Mouse (Mus musculus) thymus, postnatal 14 days (tissue): ENCODE measurements around the gene Ndufa4.
"Not testable (repeated sequence)": the region's sequence is repeated elsewhere in the genome, so short reads cannot be mapped to it uniquely, and the experiment has no call there.

Experiments
- DNase-seq: peaks from one replicate; pipeline ENCODE4 v3.0.0; 2021

Ndufa4 gene

GRCm38 (mm10) chr6:11907269-11908032 lies at the start of gene Ndufa4, which contains the start of gene Phf14:
Ndufa4 (minus strand) TSS chr6:11907497.
Phf14 (plus strand) TSS chr6:11907809.
- peak; percentile 88 for DNase-seq

- no peak for DNase-seq
These were observed 40.8 kb upstream of the Ndufa4 start for GRCm38 (mm10) chr6:11948100-11948499.

GRCm38 (mm10) chr6:11942089-11942488 lies 34.8 kb upstream of the Ndufa4 start:
- no peak for DNase-seq

DNA sequence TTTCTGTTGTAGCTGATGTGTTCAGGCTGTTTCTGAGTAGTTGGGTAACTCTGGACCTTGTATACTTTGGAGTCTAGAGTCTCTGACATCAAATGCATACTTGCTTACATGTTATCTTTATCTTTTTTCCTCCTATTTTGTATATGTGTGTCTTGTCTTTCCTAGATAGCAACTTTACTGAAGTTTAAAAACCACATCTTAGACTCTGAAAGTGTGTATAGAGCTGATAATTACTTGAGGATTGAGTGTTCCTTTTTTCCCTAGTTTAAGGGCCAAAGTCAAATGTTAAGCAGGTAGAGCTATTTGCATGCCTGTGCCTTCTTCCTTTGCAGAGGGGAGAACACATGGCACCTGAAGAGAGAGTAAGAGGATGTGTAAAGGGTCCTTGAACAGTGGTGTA lies 33.6 kb upstream of the Ndufa4 start:
- DNase-seq = no peak

DNA sequence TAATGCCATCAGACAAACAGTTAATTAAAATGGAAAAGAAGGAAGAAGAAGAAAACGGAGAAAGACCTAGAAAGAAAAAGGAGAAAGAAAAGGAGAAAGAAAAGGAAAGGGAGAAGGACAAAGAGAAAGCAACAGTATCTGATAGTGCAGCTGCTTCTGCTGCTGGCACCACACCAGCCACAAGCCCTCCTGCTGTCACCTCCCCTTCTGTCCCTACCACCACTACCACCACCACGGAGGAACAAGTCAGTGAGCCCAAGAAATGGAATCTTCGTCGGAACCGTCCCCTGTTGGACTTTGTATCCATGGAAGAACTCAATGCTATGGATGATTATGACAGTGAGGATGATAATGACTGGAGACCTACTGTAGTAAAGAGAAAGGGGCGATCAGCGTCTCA lies 26.1 kb upstream of the Ndufa4 start:
- DNase-seq = no peak

- DNase-seq = no peak
These were observed 20.2 kb upstream of the Ndufa4 start for GRCm38 (mm10) chr6:11927485-11927884.

DNA sequence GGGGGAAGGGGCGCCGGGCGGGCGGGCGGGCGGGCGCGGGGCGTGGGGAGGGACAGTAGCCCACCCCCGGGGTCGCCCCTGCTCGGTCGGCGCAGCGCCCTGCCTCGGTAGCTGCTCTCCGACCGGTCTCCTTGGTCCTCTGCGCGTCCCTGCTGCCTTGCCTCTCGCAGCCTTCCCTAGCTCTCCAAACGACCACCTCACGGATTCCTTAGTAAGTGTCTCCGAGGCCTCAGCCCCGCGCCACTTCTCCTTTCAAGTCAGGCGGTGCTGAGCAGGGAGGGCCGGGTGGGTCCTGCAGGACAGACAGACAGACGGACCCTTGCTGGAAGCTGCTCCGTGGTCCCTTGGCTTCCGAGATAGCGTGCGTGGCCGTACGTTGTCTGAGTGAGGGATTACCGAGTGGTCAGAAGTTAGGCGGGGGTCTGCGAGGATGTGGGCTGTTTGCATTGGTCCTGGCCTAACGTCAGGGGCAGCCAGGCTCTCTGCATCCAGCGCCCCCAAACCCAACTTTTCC lies 18.8 kb upstream of the Ndufa4 start:
- DNase-seq = peak; percentile 54

DNA sequence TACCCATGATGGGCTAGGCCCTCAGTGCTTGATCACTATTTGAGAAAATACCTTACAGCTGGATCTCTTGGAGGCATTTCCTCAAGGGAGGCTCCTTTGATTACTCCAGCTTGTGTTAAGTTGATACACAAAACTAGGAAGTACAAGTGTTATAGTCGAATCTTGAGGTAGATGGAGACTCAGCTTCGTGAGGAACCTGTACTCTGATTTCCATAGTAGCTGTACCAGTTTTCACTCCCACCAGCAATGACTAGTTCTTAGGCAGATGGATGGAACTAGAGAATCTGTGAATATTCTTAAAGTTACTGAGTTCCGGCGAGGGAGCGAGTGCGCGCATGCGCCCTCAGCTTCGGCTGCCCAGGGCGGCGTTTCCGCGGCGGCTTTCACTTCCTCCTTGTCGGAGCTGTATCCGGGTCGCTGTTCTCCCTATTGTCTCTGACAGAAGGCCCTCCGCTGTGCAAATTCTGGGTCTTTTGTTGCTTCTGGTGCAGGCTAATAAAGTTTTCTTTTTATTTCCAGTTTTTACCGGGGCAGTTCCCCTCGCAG lies 18.3 kb upstream of the Ndufa4 start:
- DNase-seq = peak; percentile 92

DNA sequence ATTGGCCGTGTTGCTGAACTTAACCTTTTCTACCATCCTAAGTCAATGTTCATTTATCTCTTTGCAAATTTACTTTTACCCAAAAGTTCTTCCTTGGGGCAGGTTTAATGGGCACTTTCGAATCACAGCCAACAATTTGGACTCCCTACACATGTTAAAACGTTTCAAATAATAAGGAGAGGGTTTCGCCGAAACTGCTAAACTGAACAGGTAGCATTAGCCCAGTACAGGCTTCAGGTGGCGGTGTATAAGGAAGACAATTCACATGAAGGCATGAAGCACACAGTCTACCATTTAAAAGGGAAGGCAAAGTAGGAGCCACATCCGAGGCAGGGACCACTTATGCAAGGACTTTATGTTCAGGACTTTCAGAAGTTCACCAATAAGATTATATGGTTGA lies 873 bp upstream of the Ndufa4 start:
- DNase-seq = peak; percentile 21

DNA sequence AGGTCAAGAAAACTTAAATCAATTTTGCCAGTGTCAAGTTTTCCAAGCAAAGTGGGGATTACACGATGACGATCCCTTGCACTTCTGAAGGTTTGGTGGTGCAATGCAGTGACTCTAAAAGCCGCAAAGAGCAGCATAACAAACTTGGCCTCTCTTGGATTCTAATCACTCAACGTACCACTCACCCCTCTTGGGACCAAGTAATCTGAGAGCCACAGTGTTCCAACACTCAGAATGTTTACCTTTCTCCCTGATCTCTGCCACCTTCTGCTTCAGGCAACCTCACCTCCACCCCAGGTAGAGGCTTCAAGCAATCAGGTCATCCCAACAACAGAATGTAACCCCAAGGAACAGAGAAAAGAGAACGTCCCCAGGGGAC lies 418 bp downstream of the Ndufa4 start:
- DNase-seq = no peak

GRCm38 (mm10) chr6:11900809-11901310 lies 6.4 kb downstream of the Ndufa4 start:
- DNase-seq = no peak

DNA sequence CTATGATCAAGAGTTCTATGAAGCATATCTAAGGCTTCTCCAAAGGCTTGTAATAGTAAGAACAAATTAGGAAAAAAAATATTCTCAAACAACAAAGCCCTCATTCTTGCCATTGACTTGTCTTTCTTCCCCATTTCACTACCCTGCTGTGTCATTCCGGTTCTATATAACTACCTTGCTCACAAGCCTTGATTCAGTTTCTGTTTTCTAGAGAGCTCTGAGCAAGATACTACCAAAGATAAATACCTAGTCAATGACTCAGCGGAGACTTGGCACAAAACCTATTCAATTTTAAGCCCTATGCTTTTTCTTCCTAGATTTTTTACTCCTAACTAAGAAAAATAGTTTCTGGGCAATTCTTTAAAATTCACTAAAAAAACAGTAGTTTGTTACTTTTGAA lies 31.9 kb downstream of the Ndufa4 start:
- DNase-seq = not testable (repeated sequence)
